Mouse (Mus musculus): ENCODE results near the gene Clspn.
"Not testable (repeated sequence)": the region's sequence is repeated elsewhere in the genome, so short reads cannot be mapped to it uniquely, and the experiment has no call there.

Clspn gene

DNA sequence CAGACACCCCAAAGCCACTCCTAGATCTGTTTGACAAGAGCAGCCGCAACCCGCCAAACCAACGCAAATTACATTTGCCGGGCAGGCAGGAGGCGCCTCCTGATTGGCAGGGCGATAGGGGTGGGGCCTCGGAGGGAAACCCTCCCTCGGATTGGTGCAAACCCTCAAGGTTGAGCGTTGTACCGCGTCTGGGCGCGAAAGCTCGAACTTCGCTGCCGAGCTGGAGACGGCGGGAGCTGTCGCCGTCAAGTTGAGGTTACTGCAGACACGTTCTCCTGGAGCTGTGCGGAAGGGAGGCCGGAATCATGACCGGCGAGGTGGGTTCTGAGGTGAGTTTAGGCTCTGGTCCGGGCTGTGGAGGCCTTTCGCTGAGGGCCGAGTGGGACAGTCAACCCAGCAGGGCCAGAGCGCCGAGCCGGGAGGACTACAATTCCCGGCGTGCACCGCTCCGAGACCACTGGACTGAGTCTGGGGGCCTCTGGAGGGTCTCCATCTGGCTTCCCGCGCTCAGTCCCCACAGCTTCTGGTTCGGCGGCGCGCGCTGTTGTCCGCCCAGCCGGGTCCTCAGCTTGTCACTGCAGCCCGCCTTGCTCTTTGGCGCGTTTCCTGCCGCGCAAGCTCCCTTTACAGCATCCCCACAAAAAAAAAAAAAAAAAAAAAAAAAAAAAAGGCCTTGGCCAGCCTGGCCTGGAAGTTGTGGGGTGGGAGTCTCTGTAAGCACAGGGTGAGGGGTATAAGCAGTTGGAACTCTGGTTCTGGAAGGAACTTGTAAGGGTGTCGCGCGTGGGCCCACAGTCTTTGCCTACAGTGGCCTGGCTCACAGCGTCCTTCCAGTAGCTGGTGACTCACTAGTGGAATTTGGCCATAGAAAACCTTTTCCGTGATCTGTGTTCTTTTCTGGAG, at the start of gene Clspn:
Gene Clspn, plus strand, starts transcription at position 127 of the 903 bp plus-strand sequence.
- DNase-seq (ENCODE audit: low spot score), result peak; percentile 92

DNA sequence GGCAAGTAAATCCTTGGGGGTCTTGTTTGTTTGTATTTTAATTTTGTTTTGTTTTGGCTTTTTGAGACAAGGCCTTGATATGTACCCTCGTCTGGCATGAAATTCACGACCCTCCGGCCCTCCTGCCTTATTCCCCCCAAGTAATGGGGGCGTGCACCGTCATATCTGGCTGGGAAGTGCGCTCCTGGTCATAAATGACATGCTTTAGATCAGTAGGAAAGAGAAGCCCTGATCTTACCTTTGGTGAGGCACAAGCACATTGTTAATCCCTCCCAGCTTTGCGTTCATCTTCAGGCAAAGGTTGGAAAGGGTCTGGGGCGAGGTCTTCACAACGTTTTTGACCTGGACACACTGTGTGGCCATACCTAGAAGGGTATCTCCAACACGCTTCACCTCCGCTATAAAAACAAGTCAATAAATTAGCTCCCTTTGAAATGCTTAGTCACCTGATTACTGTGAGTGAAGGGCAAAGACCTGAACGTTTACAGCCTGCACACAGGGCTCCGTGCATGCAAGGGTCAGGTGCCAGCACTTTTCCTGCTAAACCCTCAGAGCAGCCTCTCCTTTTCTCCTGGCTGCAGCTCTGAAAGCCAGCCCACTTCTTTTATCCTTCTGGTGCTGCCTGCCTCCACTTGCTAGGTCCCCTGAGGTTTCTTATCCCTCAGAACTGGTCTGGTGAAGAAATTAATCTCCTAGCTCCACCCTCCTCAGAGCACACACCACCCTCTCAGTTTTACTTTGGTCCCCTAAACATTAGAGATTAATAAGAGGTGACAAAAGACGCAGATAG, 48.4 kb upstream of the Clspn start:
- no peak for DNase-seq (ENCODE audit: low spot score)

DNA sequence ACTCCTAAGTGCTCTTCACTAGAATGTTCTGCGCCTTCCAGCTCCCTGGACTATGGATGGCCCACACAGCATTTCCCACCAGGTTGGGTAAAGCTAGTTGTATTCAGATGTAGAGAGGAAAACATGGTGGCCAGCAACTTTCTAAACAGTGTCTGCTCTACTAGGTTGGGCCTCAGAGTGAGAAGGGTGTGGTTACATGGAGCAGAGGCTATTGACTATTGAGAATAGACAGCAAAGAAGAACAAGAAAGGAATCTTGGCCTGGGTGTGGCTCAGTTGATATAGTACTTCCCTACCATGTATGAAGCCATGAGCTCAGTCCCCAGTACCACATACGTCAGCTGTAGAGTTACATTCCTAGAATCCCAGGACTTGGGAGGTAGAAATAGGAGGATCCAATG, 47.7 kb upstream of the Clspn start:
- no peak for DNase-seq (ENCODE audit: low spot score)

DNA sequence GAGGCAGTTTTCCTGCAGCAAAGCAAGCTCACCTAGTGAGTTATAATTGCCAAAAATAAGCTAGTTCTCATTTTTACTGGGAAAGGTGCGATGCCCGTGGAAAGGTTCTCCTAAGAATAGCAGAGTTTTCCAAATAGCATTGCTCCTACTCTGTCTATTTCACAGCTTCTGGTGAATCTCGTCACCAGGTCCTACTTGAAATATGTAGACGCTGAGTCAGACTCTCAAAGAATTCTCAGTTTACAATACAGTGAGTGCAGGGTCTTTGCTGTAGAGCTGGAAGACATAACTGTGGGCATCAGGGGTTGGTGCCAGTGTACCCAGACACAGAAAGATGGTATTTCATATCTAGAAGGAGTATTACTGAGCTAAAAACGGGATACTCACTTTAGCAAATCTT, 45.7 kb upstream of the Clspn start:
- no peak for DNase-seq (ENCODE audit: low spot score)

DNA sequence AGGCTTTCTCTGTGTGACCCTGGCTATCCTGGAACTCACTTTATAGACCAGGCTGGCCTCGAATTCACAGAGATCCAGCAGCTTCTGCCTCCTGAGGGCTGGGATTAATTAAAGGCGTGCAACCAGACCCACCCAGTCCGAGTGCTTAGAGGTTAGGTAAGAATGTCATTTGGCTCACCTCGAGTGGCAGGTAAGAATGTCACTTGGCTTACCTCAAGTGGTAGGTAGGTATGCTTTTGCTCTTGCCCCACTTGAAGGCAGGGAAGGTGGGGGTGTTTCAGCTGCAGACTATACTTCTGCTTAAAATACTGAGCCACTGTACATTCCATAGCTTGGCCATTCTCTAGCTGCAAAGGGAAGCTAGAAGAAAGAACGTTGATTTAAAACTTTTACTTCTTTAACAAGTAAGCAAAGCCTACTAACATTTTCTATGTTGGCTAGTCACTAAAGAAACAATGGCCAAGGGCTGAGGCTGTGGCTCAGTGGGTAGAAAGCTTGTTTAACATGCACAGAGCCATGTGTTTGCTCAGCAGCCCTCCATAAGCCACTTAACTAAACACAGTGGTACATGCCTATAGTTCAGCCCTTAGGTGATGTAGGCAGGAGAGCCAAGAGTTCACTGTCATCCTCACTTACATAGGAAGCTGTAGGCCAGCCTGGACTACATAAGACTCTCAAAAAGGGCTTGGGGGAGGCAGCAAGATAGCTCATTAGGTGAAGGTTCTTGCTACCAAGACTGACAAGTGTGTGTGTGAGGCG, 44.2 kb upstream of the Clspn start:
- DNase-seq (ENCODE audit: low spot score), result no peak

DNA sequence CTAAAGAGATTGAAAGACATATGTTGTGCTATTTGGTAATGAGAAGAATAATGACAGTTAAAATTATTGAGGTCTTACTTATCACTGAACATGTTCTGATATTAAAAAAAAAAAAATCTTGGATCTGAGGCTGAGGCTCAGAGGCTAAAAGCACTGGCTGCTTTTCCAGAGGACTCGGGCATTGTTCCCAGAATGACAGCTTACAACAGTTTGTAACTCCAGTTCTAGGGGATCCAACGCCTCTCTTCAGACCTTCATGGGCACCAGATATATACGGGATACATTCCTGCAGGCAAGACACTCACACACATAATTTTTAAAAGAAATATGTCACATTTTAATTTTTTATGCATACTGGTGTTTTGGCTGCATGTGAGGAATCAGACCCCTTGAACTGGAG, 30.6 kb upstream of the Clspn start:
- no peak for DNase-seq (ENCODE audit: low spot score)

DNA sequence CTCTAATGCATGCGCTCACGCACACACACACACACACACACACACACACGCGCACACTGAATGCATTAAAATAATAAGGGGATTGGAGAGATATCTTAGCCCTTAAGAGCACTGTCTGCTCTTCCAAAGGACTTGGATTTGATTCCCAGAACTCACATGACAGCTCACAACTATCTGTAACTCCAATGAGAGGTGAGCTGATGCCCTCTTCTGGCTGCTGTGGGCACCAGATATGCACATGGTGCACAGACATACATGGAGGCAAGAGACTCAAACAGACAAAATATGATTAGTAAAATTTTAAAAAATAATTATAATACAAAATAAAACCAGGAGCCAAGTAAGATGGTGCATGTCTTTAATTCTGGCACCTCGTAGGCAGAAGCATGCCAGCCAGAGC, 29.9 kb upstream of the Clspn start:
- no peak for DNase-seq (ENCODE audit: low spot score)

DNA sequence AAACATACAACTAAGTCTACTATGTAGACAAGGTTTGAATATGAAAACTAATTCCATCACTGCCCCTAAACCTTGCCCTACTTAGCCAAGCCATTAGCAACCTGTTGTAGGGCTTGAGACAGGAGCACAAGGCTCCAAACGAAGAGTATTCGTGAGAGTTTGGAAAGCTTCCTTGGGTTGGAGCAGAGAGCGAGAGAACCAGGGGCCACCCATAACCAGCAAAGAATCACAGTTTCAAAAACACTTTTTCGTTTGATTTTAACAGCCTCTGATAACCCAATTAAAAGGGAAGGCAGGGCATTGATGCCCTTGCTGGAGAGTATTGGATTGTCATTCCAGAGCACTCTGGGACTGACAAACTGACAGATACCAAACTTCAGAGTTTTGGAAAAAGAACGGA, 24.4 kb upstream of the Clspn start:
- no peak for DNase-seq (ENCODE audit: low spot score)

DNA sequence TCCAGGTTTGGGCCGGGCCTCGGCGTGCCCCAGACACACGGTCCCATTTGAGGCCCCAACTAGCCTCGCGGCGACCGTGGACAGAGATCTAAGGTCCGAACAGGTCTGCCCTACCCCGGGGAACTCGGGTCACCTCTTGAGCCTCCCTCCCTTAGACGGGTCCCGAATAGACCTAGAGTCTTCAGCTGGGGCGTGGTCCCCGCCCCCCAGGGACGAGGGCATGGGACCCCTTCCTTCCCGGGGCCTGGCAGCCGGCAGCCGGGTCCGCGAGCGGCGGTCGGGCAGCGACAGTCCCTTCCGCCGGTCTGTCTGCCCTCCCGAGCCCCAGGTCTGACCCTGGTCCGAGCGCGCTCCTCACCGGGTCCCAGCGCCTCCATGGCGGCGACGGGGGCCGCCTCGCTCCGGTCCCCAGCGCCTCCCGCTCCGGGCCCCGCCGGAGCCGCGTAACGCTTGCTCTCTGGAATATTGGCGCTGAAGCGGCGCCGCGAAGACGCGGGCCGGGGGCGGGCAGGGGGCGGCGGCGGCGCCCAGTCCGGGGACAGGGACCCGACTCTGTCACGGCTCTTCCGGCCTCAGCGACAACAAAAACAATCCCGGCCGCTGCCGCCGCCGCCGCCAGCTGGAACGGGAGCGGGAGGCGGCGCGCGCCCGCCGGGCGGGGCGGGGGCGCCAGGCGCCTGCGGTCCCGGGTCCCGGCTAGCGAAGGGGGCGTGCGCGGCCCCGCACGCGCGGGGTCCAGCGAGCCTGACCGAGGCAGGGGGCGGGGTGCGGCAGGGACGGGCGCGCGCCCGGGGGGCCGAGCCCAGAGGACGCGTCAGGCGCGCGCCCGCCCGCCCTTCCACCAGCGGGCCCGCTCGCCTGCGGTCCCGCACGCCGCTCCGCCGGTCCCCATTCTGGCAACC, 23.7 kb upstream of the Clspn start, which contains the start of gene Ago4:
Gene Ago4, minus strand, starts transcription at position 646 of the 902 bp plus-strand sequence.
- DNase-seq (ENCODE audit: low spot score), result peak; percentile 63

DNA sequence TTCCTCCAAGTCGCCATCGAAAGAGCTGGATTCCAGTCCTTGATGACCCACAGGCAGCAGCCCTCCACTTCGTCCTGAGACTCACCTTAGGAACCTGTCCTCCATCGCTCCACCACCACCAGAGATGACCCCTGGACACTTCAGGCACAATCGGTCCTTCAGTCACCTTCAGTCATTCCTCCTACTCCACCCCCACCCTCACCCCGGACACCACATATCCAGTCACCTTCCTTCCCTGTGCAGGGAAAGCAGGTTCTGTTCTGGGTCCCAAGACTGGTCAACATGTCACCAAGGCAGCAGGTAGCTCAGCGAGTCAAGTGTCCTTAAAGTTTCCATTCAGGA, 23.0 kb upstream of the Clspn start:
- no peak for DNase-seq (ENCODE audit: low spot score)

DNA sequence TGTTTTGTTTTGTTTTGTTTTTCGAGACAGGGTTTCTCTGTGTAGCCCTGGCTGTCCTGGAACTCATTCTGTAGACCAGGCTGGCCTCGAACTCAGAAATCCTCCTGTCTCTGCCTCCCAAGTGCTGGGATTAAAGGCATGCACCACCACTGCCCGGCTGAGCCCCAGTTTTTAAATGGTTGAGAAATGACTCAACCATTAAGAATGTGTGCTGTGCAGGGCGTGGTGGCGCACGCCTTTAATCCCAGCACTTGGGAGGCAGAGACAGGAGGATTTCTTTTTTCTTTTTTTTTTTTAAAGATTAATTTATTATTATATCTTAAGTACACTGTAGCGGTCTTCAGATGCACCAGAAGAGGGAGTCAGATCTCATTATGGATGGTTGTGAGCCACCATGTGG, 21.1 kb upstream of the Clspn start:
- not testable (repeated sequence) for DNase-seq (ENCODE audit: low spot score)

DNA sequence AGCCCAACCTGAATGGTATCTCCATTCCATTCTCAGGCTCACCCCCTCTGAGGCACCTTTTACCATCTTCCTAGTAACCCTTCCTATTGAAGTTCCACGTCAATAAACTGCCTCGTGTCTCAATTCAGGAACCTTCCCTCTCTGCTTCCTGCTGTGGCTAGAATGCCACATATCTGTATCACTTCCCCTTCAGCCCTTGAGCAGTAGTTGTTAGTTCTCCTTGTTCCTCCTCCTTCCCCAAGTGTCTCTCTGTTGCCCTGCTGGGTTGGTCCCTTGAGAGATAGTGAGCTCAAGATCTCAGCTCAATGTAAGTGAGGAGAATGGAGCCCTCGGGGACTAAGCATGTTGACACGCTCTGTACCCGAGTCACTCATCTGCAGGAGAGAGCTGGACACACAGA, 19.9 kb upstream of the Clspn start:
- no peak for DNase-seq (ENCODE audit: low spot score)

DNA sequence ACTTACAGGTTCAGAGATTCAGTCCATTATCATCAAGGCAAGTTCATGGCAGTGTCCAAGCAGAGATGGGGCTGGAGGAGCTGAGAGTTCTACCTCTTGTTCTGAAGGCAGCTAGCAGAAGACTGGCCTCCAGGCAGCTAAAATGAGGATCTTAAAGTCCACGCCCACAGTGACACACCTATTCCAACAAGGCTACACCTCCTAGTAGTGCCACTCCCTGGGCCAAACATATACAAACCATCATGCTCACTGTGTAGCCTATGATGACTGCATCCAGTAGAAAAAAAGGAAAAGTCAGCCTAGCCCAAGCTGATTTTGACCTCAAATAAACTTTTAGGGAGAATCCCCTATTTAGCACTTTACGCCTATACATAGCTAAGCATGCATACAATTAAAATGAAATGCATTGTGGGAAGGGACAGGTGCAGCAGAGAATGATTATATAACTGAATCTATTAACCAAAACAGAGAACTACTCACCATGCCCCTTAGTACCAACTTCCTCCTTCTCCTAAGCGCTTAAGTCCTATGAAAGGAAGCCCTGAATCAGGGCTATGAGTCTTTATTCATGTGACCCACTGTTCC, 16.2 kb upstream of the Clspn start:
- DNase-seq (ENCODE audit: low spot score), result no peak

DNA sequence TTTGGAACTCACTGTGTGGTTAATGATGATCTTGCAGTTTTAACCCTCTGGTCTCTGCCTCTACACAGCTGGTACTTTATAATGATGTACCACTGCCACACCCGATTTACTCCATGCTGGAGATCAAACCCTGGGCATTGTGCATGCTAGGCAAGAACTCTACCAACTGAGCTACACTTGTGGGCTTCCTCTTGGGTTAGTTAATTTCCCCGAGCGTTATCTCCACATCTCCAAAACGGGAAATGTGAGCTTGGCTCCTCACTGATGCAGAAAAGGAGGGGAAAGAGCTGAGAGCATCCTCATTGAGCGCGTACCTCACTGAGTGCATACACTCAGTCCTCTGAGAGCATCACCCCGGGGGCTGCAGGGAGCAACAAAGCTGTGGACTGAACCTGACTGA, 13.9 kb upstream of the Clspn start:
- DNase-seq (ENCODE audit: low spot score), result no peak

DNA sequence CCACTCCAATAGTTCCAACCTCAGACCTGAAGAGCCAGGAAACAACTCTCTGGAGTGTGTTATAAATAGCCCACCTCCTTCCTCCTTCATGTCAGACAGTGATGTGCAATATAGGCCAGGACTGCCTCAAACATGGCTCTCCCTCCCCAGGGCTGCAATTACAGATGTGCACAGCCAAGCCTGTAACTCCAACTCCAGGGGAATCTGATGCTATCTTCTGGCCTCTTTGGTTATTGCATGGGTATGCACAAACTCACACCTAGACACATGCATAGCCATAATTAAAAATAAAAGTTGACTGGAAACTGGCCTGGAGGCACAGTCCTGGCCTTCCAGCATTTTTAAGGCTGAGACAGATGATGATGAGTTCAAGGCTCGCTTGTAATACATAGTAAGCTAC, 11.7 kb upstream of the Clspn start:
- no peak for DNase-seq (ENCODE audit: low spot score)

DNA sequence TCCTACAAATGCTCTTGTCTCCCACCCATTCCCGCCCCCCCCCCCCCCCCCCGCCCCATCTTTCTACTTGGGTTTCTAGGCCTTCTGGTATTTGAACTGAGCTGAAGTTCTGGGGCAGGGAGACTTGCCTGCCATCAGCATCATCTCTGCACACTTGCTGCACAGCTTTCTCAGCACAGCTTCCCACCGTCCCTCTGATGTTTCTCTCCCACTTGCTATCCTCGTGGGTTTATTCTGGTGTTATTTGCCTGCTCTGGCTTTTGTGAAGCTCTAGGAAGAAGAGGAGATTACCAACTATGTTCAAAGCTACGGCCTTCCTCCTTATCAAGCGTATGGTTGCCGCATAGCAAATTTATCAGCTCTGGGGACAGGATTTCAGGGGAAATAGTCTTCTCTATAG, 11.0 kb upstream of the Clspn start:
- DNase-seq (ENCODE audit: low spot score), result no peak

DNA sequence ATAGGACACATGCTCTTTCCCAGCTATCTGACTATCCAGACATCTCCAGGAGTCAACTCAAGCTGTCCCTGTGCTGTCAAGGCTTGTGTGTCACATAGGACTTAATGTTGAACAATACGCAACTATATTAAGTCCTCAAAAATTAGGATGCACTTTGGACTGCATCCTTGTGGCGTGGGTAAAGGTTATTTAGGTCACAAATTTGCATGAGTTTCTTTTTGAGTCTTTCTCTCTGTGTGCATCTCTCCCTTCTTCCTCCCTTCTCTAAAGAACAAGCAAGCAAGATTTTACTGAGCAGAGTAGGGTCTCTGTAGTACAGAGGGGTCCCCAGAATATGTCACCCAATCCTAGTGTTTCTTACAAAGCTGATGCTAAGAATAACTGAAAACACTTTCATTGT, 10.6 kb upstream of the Clspn start:
- no peak for DNase-seq (ENCODE audit: low spot score)

DNA sequence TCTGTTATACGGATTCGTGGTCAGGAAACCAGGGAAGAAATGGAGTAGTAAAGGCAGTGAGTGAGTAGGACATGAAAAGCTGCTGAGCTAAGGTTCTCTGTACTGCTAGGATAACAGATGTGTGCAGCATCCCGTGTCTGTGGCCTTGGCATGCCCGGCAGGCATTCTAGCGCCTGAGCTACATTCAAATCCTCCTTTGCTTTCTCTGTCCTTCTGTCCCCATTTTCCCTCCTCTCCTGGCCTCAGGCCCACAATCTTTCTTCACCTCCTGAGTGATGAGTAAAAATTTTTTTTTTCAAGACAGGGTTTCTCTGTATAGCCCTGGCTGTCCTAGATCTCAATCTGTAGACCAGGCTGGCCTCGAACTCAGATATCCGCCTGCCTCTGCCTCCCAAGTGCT, 4.6 kb upstream of the Clspn start:
- DNase-seq (ENCODE audit: low spot score), result no peak

DNA sequence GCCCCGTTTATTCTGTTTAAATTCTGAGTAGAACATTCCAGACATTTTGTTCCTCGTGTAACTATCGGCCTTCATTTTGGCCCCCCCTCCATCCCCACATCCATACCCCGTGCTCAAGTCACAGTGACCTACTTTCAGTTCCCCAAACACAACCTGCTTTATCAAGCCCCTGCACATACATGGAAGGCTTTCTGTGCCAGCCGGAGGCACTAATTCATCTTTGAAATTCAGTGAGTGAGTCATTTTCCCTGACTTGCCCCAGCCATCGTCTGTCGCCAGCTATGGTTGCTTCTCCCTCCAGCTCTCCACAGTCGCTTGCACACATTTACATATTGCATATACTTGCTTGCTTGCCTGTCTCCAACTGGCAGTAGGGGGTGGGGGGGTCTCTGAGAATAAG, 3.6 kb upstream of the Clspn start:
- no peak for DNase-seq (ENCODE audit: low spot score)

DNA sequence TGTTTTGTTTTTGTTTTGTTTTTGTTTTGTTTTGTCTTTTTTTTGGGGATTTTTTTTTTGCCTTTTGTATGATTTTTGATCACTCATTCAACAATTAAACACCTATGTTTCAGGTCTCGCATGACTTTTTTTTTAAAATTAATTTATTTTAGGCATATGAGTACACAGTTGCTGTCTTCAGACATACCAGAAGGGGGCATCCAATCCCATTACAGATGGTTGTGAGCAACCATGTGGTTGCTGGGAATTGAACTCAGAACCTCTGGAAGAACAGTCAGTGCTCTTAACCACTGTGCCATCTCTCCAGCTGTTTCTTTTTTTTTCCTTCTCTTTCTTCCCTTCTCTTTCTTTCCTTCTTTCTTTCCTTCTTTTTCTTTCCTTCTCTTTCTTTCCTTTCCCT, 3.0 kb upstream of the Clspn start:
- DNase-seq (ENCODE audit: low spot score), result no peak

DNA sequence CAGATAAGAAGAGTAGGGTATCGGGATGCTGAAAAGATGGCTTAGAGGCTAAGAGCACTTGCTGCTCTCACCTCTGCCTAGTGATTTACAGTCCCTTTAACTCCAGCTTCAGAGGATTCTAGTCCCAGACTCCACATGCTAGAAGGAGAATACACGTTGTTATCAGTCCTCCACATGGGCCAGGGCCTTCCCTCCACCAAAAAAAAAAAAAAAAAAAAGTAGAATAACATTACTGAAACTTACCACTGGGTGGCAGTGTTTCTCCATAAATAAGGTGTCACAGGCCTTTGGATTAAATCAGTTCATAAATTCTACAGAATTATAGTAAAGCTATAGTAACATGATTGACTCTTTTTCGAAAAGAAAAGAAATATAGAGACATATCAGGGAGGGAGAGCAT, 2.3 kb upstream of the Clspn start:
- peak; percentile 13 for DNase-seq (ENCODE audit: low spot score)
